ENCODE assay signal across 14 mouse cellular contexts in genomic region chr5:36698067-36698670, GRCm38 (mm10). TPM values are rescaled to one million over a fixed set of nuclear protein-coding genes. Genes with fewer than 3 reads are reported as not detected.
A peak's percentile ranks its signal among the peaks of the same experiment; 100 is the strongest.
DNase-seq lines count a peak whose midpoint lies in the region; ATAC-seq and TF ChIP-seq lines count a peak whose summit lies in the region.
"Had no signal": no experiment of that assay in that cellular context is flagged by ENCODE, and none has a peak within 500 bp of the region (broad histone marks: within the 10 kb centered on the region; RNA-seq: fewer than 3 reads in every experiment).

No protein-coding gene starts in this region.

- no peak overlapping the region for H3K4me3 ChIP-seq in intestine, embryonic 16.5 days (ENCODE audit: low read length)
- no peak overlapping the region for H3K4me3 ChIP-seq in intestine, embryonic 15.5 days (replicated peaks)
- no peak overlapping the region for H3K4me3 ChIP-seq in intestine, postnatal 0 days (ENCODE audit: low read depth, low read length)
- H3K4me3 ChIP-seq: limb, embryonic 12.5 days had no signal

- H3K4me1 ChIP-seq in intestine, embryonic 16.5 days (ENCODE audit: control insufficient read depth, insufficient read depth, low read length), result peaks cover 24% of the 10 kb centered on the region
- H3K4me1 ChIP-seq in intestine, embryonic 15.5 days (replicated peaks), result peaks cover 18% of the 10 kb centered on the region
- no peaks in the 10 kb centered on the region for H3K4me1 ChIP-seq in intestine, postnatal 0 days (replicated peaks; ENCODE audit: control insufficient read depth, insufficient read depth, low read length)

- no peak for TF ChIP-seq CTCF in intestine, postnatal 0 days (IDR thresholded peaks at IDR 0.05; ENCODE audit: low read depth)

- no peak overlapping the region for H3K9ac ChIP-seq in intestine, embryonic 16.5 days (ENCODE audit: low read depth, low read length)
- H3K9ac ChIP-seq in intestine, embryonic 15.5 days, result no peak overlapping the region
- no peak overlapping the region for H3K9ac ChIP-seq in intestine, postnatal 0 days (ENCODE audit: low read depth, low read length)
- H3K9ac ChIP-seq: hindbrain, embryonic 14.5 days; limb, embryonic 12.5 days; lung, embryonic 14.5 days had no signal

- H3K4me2 ChIP-seq in intestine, embryonic 16.5 days (ENCODE audit: low read depth, low read length), result no peak overlapping the region
- no peak overlapping the region for H3K4me2 ChIP-seq in intestine, embryonic 15.5 days (replicated peaks)
- no peak overlapping the region for H3K4me2 ChIP-seq in intestine, postnatal 0 days (replicated peaks; ENCODE audit: low read depth)
- H3K4me2 ChIP-seq: hindbrain, embryonic 14.5 days; limb, embryonic 12.5 days; lung, embryonic 14.5 days had no signal

- peak overlapping the region; percentile 18; the same call in 1 of the 2 replicates for H3K27ac ChIP-seq in intestine, embryonic 16.5 days (ENCODE audit: low read length)
- H3K27ac ChIP-seq in intestine, embryonic 15.5 days, result no peak overlapping the region
- 0 out of 2 replicates have a peak overlapping the region, but pooled peaks have one; percentile 41 for H3K27ac ChIP-seq in intestine, postnatal 0 days (ENCODE audit: low read depth, low read length)
- H3K27ac ChIP-seq: hindbrain, embryonic 14.5 days; limb, embryonic 12.5 days had no signal

- no peaks in the 10 kb centered on the region for H3K36me3 ChIP-seq in intestine, embryonic 16.5 days (ENCODE audit: control insufficient read depth, insufficient read depth, low read length)
- no peaks in the 10 kb centered on the region for H3K36me3 ChIP-seq in intestine, embryonic 15.5 days
- no peaks in the 10 kb centered on the region for H3K36me3 ChIP-seq in intestine, postnatal 0 days (ENCODE audit: control insufficient read depth, insufficient read depth)
- H3K36me3 ChIP-seq: limb, embryonic 12.5 days had no signal

- no peaks in the 10 kb centered on the region for H3K9me3 ChIP-seq in intestine, embryonic 16.5 days (ENCODE audit: control insufficient read depth, low read length)
- H3K9me3 ChIP-seq in intestine, embryonic 15.5 days, result no peaks in the 10 kb centered on the region
- no peaks in the 10 kb centered on the region for H3K9me3 ChIP-seq in intestine, postnatal 0 days (ENCODE audit: control insufficient read depth)
- H3K9me3 ChIP-seq: limb, embryonic 12.5 days had no signal

- no peaks in the 10 kb centered on the region for H3K27me3 ChIP-seq in intestine, embryonic 16.5 days (replicated peaks; ENCODE audit: control insufficient read depth, insufficient read depth, low read length)
- no peaks in the 10 kb centered on the region for H3K27me3 ChIP-seq in intestine, embryonic 15.5 days (replicated peaks)
- H3K27me3 ChIP-seq in intestine, postnatal 0 days (replicated peaks; ENCODE audit: control insufficient read depth, insufficient read depth, low read length), result no peaks in the 10 kb centered on the region
- H3K27me3 ChIP-seq: CH12.LX; limb, embryonic 12.5 days had no signal

- DNase-seq in testis, postnatal 10 days (ENCODE audit: low spot score), result peak; percentile 33
- DNase-seq in testis, postnatal 14 days (ENCODE audit: low spot score), result no peak
- no peak for DNase-seq in T-cell, adult 2 months (ENCODE audit: low spot score)
- DNase-seq in gastrocnemius, postnatal 4 days (ENCODE audit: low spot score in 2 of 2), result no peak
- no peak for DNase-seq in right cerebral cortex, postnatal 14 days
- DNase-seq: cerebellum, adult 18-20 months; gastrocnemius, postnatal 14 days; lung, embryonic 14.5 days had no signal

- 57% methylated on average over 7 of the region's 7 CpGs for WGBS in intestine, embryonic 16.5 days
- WGBS in intestine, embryonic 15.5 days, result 62% methylated on average over 7 of the region's 7 CpGs
- 38% methylated on average over 7 of the region's 7 CpGs for WGBS in intestine, postnatal 0 days

- no peak for ATAC-seq in intestine, embryonic 16.5 days
- no peak for ATAC-seq in intestine, embryonic 15.5 days
- peak; percentile 27; the same call in 1 of the 2 replicates for ATAC-seq in intestine, postnatal 0 days

RNA-seq across cellular contexts. Expression of gene D5Ertd579e, which starts 2.3 kb away (rescaled TPM):
- 14.0 and 14.2 TPM in 2 replicates for polyA plus RNA-seq in intestine, embryonic 16.5 days (2015; fragmentation: Nextera tagmentation; extraction: Ambion mirVana)
- polyA plus RNA-seq in intestine, embryonic 15.5 days (2015; fragmentation: Nextera tagmentation; extraction: Ambion mirVana), result 15.6 and 16.7 TPM in 2 replicates
- polyA plus RNA-seq in intestine, postnatal 0 days (2015; fragmentation: Nextera tagmentation; extraction: Ambion mirVana), result 19.6 and 22.5 TPM in 2 replicates
- total RNA-seq in gastrocnemius, postnatal 4 days (2021), result 10 to 100 TPM; 61.3 to 72.9 TPM

RNA-seq across cellular contexts. Expression of gene Bloc1s4, which starts 50.3 kb away (rescaled TPM):
- polyA plus RNA-seq in intestine, embryonic 16.5 days (2015; fragmentation: Nextera tagmentation; extraction: Ambion mirVana), result 16.5 and 19.7 TPM in 2 replicates
- polyA plus RNA-seq in intestine, embryonic 15.5 days (2015; fragmentation: Nextera tagmentation; extraction: Ambion mirVana), result 21.8 and 23.5 TPM in 2 replicates
- polyA plus RNA-seq in intestine, postnatal 0 days (2015; fragmentation: Nextera tagmentation; extraction: Ambion mirVana), result 22.0 and 22.5 TPM in 2 replicates
- total RNA-seq in gastrocnemius, postnatal 4 days (2021), result 10 to 100 TPM; 10.9 to 11.9 TPM
